Mouse (Mus musculus) yolk sac, embryonic 10.5 days (tissue): Measurements from ENCODE around the gene Tnfsfm13.

Experiments used
- DNase-seq: peaks from one replicate; pipeline ENCODE4 v3.0.0-alpha.2; 2017; ENCODE audit warnings: low spot score

The Tnfsfm13 gene

DNA sequence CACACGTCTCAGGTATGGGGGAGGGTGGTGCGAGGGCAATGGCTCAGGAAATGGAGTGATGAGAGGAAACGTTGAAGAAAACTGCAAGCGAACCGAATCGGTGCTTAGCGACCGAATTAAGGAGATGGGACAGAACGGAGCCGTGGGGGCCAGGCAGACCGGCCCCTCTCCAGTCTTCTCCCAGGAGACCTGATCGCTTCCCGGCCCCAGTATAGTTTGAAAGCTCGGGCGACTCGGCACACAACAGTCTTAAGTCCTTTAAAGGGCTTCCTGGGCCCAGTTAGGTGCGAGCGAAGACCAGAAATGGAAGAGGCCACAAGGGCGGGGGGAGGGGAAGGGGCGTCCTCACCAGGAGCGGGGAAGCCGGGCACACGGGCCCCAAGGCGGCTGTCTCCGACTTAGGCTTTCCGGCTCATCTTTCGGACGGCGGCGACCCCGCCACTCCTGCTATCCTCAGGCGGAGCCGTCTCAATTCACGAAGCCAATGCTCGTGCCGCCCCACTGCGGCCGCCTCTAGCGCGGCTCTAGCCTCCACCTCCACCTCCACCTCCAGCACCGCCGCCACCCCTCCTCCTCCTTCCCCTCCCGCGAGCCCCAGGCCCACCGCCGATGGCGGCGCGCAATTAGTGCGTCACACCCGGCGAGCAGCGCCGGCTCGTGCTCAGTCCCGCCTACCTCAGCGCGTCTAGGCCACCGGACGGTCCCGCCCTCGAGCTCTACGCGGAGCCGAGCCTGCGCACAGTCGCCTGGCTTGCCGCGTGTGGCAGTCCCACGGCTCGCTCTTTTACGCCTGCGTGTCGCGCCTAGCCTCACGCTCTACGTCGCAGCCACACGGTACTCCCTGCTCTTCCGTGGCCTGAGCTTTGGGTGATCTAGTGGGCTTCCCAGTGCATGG lies 14.3 kb downstream of the Tnfsfm13 start, which contains the start of gene Senp3:
Gene Senp3, minus strand, starts transcription at position 771 of the 895 bp plus-strand sequence.
- peak; percentile 97 for DNase-seq

- DNase-seq = no peak
Observed at GRCm38 (mm10) chr11:69680136-69680855, 15.6 kb downstream of the Tnfsfm13 start.

- no peak for DNase-seq
Observed at GRCm38 (mm10) chr11:69679144-69679543, 16.8 kb downstream of the Tnfsfm13 start.

DNA sequence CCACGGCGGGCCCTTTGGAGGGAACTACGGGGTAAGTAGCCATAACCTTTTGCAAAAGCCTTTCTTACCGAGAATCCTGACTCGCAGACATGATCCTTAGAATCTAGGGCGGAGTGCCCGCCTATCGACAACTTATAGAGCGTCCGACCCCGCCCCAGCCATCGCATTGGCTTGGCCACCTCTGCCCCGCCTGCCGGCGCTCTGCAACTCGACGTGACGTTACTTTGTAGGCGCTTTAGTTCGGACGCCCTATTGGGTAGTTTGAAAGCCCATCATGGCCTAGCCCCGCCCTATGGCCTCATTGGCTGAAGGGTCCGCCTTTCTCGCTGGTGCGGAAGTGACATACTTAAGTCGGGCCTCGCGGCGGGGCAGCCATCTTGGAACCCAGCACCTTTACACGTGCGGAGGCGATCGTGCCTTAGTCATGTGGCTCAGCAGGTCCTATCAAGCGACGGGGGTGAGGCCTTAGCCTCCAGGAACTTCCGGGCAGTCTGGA lies 23.6 kb downstream of the Tnfsfm13 start, which contains the start of gene Eif4a1:
Gene Eif4a1, minus strand, starts transcription at position 213 of the 496 bp plus-strand sequence.
- peak; percentile 100 for DNase-seq

GRCm38 (mm10) chr11:69671726-69672124 lies 24.2 kb downstream of the Tnfsfm13 start:
- DNase-seq = no peak

GRCm38 (mm10) chr11:69670786-69671725 lies 24.8 kb downstream of the Tnfsfm13 start:
- peak; percentile 92 for DNase-seq

DNA sequence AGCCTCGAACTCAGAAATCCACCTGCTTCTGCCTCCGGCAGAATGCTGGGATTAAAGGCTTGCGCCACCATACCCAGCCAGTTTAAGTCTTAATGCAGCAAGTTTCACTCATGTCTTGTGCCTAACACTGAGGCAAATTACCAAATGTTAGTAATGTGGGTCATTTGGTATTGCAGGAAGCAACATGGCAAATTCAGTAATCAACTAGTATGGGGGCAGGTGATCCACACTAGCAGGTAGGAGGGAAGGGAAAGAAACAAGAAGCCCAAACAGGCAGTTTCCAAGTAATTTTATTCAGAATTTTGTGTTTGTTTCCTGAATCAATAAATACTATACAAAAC lies 29.3 kb downstream of the Tnfsfm13 start:
- no peak for DNase-seq

DNA sequence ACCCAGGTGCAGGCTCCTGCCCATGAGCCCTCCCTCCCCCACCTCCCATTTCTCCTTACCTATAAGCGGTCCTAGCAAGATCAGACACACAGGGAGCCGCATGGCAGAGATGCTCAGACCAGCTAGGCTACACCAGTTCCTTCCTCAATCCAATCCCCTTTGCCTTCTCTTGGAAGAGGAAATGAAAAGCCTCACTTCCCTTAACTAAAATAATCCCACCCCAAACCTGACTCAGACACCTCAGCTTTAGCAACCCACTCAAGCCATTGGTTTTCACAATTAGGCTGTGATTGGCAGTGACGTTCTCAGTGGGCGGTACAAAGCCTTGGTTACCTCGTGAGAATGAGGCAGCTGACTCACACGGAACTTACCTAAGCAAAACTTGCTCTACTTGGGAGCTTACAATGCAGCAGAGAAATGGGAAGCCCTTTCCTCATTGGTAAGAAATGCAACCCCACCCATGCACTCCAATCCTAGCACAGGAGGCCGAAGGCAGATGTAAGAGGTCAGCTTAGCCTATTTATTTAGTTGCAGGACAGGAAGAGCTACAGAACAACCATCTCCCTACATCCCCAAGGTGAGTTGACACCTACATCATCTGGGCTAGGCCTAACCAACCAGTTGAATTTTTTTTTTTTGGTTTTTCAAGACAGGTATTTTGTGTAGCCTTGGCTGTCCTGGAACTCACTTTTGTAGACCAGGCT lies 29.8 kb downstream of the Tnfsfm13 start, which contains the start of gene Cd68:
Gene Cd68, minus strand, starts transcription at position 193 of the 704 bp plus-strand sequence.
- peak; percentile 79 for DNase-seq

GRCm38 (mm10) chr11:69665457-69665960 lies 30.4 kb downstream of the Tnfsfm13 start:
- no peak for DNase-seq

DNA sequence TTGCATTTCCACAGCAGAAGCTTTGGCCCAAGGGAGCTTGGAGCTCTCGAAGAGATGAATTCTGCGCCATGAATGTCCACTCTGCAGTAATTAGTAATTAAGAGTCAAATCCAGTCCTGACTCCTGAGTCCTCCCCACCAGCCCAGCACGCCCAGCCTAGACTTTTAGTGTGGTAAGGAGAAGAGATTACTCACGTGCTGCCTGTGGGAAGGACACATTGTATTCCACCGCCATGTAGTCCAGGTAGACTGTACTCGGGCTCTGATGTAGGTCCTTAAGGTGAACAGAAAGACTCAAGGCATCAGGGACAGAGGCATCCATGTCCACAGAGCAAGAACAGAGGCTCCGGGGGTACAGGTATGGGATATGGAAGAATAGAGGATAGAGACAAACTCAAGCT lies 31.1 kb downstream of the Tnfsfm13 start:
- no peak for DNase-seq

DNA sequence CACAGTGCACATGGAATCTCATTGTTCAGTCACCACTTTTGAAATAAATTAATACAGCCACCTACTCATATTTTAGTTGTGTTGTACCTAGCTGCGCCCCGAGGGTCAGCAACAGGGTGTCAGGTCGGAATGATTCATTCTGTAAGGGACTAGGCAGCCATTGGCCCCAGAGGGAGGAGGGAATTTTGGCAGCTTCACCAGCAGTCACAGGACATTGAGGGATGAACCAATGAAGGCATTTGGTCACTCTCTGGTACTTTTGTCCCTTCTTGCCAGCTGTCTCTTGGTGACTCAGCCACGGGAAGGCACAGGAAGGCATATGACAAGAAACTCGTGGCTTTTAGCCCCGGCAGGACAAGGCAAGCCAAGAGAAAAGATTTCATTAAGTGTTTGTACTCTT lies 32.1 kb downstream of the Tnfsfm13 start:
- no peak for DNase-seq

DNA sequence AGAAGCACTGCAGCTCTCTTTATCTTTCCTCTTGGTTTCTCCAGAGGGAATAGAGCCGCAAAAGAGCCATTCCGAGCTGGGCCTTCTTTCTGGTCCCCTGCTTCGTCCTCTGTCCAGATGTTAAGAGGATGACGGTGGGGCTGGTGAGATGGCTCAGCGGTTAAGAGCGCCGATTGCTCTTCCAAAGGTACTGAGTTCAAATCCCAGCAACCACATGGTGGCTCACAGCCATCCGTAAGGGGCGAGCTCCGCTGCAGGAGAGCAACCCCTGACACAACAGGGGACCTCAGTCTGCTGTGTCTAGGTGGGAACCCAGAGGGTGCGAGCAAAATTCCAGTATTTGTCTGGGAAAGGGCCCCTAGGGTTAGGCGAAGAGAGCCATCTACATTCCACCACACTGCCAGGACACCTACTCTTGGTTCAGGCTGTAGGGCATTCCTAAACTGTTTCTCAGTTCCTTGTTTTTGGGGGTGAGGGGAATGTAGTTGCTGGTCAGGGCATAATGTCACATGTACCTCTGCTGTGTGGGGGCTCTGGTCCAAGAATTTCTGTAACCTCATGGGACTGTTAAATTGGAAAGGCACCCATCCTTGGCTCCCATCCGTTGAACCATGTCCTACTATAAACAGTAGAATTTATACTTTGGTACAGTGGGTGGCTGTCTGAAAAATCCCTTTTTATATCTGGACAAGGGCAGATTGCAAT lies 32.8 kb downstream of the Tnfsfm13 start:
- no peak for DNase-seq

DNA sequence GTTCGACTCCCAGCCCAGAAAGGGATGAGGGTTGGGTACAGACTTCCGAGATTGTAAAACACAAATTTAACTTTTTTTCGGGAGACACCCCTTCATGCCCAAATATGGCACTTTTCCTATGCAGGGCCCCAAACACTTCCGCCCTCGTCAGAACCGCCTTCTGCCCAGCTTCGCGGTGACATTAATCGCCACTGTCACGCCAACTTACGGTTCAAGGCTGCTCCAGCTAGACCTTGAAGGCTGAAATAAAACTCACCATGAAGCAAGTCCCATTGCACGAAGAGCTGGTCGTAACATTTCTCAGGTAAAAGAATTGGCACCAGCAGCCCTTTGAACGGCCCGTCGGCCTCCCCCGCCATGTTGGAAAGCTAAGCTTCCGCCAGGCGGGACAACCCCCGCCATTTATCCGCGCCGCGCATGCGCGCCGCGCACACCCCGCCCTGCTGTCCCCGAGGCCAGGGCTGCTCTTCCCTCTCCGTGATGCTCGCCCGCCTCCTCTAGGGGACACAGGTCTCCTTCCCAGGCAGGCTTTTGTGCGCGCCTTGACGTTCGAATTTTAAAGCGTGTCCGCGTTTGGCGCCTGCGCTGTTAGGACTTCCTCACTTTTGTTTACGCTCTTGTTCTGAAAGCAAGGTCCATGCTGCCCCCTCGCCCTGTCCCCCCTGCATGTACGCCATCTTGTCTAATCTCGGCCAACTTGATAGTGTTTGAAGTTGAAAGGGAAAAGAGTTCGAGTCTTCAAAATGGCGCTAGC lies 33.5 kb downstream of the Tnfsfm13 start, which contains the start of gene Mpdu1:
Gene Mpdu1, minus strand, starts transcription at position 430 of the 754 bp plus-strand sequence.
- peak; percentile 96 for DNase-seq

- no peak for DNase-seq
Observed at GRCm38 (mm10) chr11:69661221-69661881, 34.5 kb downstream of the Tnfsfm13 start.

- no peak for DNase-seq
Observed at GRCm38 (mm10) chr11:69657462-69657881, 38.4 kb downstream of the Tnfsfm13 start.

DNA sequence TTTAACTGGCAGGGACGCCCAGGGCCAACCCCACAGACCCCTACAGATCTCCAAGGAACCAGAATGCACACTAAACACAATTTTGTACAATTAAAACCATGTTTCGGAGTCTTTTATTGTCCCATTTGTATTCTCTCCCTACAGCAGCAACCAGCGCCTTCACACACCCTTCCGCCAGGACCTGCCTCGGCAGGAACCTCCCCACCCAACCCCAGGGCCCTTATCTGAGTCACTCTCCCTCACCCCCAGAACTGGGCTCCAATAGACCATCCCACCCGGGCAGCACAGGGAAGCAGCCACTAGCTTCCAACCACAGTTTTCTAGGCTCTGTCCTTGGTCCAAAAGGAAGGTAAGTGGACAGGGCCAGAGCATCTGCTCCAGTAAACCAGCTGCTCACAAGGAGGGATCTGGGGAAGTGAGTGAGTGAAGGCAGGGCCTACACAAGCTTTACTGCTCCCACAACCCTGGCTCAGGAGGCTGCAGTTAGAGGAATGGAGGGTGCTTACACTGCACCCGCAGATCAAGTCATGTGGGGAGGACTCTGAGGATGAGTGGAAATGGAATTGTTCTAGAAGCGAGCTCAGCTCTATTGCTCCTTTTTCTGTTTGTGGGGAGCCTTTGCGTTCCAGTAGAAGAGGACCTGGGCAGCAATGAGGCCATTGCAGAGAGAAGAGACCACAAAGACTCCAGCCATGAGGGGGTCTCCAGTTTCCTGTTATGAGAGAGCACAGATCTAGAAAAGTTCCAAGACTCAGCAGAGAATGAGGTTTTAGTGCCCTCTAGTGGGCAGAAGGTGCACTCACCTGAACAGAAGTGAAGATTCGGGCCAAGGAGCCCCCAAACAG lies 39.1 kb downstream of the Tnfsfm13 start:
- no peak for DNase-seq

GRCm38 (mm10) chr11:69656065-69656455 lies 39.8 kb downstream of the Tnfsfm13 start:
- DNase-seq = no peak
